In the genomic region with DNA sequence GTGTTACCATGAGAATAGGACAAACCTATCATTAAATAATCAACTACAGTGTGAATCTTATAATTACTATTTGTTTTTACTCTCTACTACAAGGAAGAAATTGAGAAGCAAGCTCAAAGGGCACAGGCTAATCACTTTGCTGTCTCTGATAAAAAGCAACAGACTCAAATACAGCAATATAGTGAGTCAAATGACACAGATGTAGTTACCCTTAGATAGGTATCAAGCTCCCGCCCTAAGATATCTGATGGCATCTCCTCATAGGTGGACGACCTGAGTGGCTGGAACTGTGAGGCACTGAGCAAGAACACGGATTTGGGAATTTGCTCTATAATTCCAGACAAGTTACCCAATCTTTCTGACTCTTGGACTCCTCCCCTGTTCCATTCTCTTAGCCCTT, we compare ENCODE assay signal across 24 mouse cellular contexts.
DNase-seq lines count a peak whose midpoint lies in the region; ATAC-seq and TF ChIP-seq lines count a peak whose summit lies in the region.
"Had no signal": no experiment of that assay in that cellular context is flagged by ENCODE, and none has a peak within 500 bp of the region (broad histone marks: within the 10 kb centered on the region; RNA-seq: fewer than 3 reads in every experiment).

No protein-coding gene starts in this region.

- no peak overlapping the region for H3K27ac ChIP-seq in CH12.LX (ENCODE audit: insufficient read depth, low read depth)
- no peak overlapping the region for H3K27ac ChIP-seq in intestine, embryonic 15.5 days
- no peak overlapping the region for H3K27ac ChIP-seq in intestine, postnatal 0 days (ENCODE audit: low read depth, low read length)
- H3K27ac ChIP-seq: embryonic facial prominence, embryonic 13.5 days; embryonic facial prominence, embryonic 15.5 days; forebrain, embryonic 12.5 days had no signal

- dilution Hi-C loops in CH12.LX (cut with MboI; ENCODE audit: extremely low pct_ligation_motif_present, extremely low pct_unique_long_range_greater_than_20kb, low sequenced_read_pairs): no loop called here

- no peak overlapping the region for H3K4me3 ChIP-seq in CH12.LX (replicated peaks in 1 of 3; ENCODE audit: low read depth in 2 of 3, low read length in 2 of 3, poor library complexity in 1 of 3)
- H3K4me3 ChIP-seq in intestine, embryonic 15.5 days (replicated peaks): no peak overlapping the region
- no peak overlapping the region for H3K4me3 ChIP-seq in intestine, postnatal 0 days (ENCODE audit: low read depth, low read length)
- H3K4me3 ChIP-seq: embryonic facial prominence, embryonic 13.5 days; embryonic facial prominence, embryonic 15.5 days; erythroblast, embryonic 14.5 days; forebrain, embryonic 10.5 days; forebrain, embryonic 12.5 days had no signal

- no peak for DNase-seq in CH12.LX (ENCODE audit: extremely low read depth)
- DNase-seq in kidney, postnatal 4 days: no peak
- DNase-seq: adrenal gland, adult 8-10 months; adrenal gland, postnatal 14 days; adrenal gland, postnatal 36 days; cerebellum, adult 11-12 months; cerebellum, adult 2 months; cerebellum, adult 9-10 months; cerebellum, postnatal 10 days; cerebellum, postnatal 36 days; embryo, embryonic 11 days had no signal

- no peaks in the 10 kb centered on the region for H3K79me2 ChIP-seq in CH12.LX (replicated peaks; ENCODE audit: control insufficient read depth, extremely low read depth, insufficient read depth, poor library complexity, severe bottlenecking)

- no peaks in the 10 kb centered on the region for H3K4me1 ChIP-seq in CH12.LX (ENCODE audit: control insufficient read depth in 1 of 2, insufficient read depth in 2 of 2)
- no peaks in the 10 kb centered on the region for H3K4me1 ChIP-seq in intestine, embryonic 15.5 days (replicated peaks)
- H3K4me1 ChIP-seq in intestine, postnatal 0 days (replicated peaks; ENCODE audit: control insufficient read depth, insufficient read depth, low read length): no peaks in the 10 kb centered on the region
- H3K4me1 ChIP-seq: embryonic facial prominence, embryonic 13.5 days; embryonic facial prominence, embryonic 15.5 days had no signal

- no peak for TF ChIP-seq EP300 in CH12.LX (IDR thresholded peaks at IDR 0.05; ENCODE audit: low read length)

- H3K9me3 ChIP-seq in CH12.LX (replicated peaks; ENCODE audit: low read length): no peaks in the 10 kb centered on the region
- H3K9me3 ChIP-seq in intestine, embryonic 15.5 days: no peaks in the 10 kb centered on the region
- H3K9me3 ChIP-seq in intestine, postnatal 0 days (ENCODE audit: control insufficient read depth): no peaks in the 10 kb centered on the region
- H3K9me3 ChIP-seq: embryonic facial prominence, embryonic 13.5 days; embryonic facial prominence, embryonic 15.5 days; forebrain, embryonic 10.5 days; forebrain, embryonic 12.5 days had no signal

- no peak overlapping the region for H3K9ac ChIP-seq in CH12.LX (ENCODE audit: insufficient read depth, low read depth)
- no peak overlapping the region for H3K9ac ChIP-seq in intestine, embryonic 15.5 days
- H3K9ac ChIP-seq in intestine, postnatal 0 days (ENCODE audit: low read depth, low read length): no peak overlapping the region
- H3K9ac ChIP-seq: embryonic facial prominence, embryonic 13.5 days; embryonic facial prominence, embryonic 15.5 days; forebrain, embryonic 12.5 days had no signal

- no peaks in the 10 kb centered on the region for H3K27me3 ChIP-seq in CH12.LX (replicated peaks)
- H3K27me3 ChIP-seq in intestine, embryonic 15.5 days (replicated peaks): no peaks in the 10 kb centered on the region
- H3K27me3 ChIP-seq in intestine, postnatal 0 days (replicated peaks; ENCODE audit: control insufficient read depth, insufficient read depth, low read length): no peaks in the 10 kb centered on the region
- H3K27me3 ChIP-seq: embryonic facial prominence, embryonic 13.5 days; embryonic facial prominence, embryonic 15.5 days; forebrain, embryonic 12.5 days; Patski had no signal

- in situ Hi-C loops in CH12.LX (cut with MboI; ENCODE audit: low pct_ligation_motif_present, low pct_unique_long_range_greater_than_20kb, low sequenced_read_pairs): no loop called here

- H3K36me3 ChIP-seq in CH12.LX (replicated peaks in 1 of 2; ENCODE audit: control insufficient read depth in 1 of 2, insufficient read depth in 1 of 2, low read length in 1 of 2): no peaks in the 10 kb centered on the region
- no peaks in the 10 kb centered on the region for H3K36me3 ChIP-seq in intestine, embryonic 15.5 days
- H3K36me3 ChIP-seq in intestine, postnatal 0 days (ENCODE audit: control insufficient read depth, insufficient read depth): no peaks in the 10 kb centered on the region
- H3K36me3 ChIP-seq: embryonic facial prominence, embryonic 13.5 days; embryonic facial prominence, embryonic 15.5 days; forebrain, embryonic 10.5 days; forebrain, embryonic 12.5 days; G1E had no signal

- TF ChIP-seq POLR2A in CH12.LX (IDR thresholded peaks at IDR 0.05; ENCODE audit: low read depth, low read length): no peak

- 76% methylated on average over 3 of the region's 3 CpGs for WGBS in intestine, embryonic 15.5 days
- 43% methylated on average over 3 of the region's 3 CpGs for WGBS in intestine, postnatal 0 days

- TF ChIP-seq CTCF in CH12.LX (conservative IDR thresholded peaks at IDR 0.05 in 1 of 2, IDR thresholded peaks at IDR 0.05 in 1 of 2; ENCODE audit: low read depth in 2 of 2, low read length in 2 of 2): no peak
- TF ChIP-seq CTCF in intestine, postnatal 0 days (IDR thresholded peaks at IDR 0.05; ENCODE audit: low read depth): no peak

- TF ChIP-seq RAD21 in CH12.LX (IDR thresholded peaks at IDR 0.05; ENCODE audit: low read depth, low read length): no peak

- ATAC-seq in intestine, embryonic 15.5 days: peak; percentile 53; the same call in 1 of the 2 replicates
- ATAC-seq in intestine, postnatal 0 days: peak; percentile 51; the same call in 1 of the 2 replicates
- ATAC-seq in megakaryocyte progenitor cell, adult 5-6 weeks (replicated peaks; ENCODE audit: poor library complexity): no peak
- ATAC-seq: activated CD4-positive, CD25-positive, alpha-beta regulatory T cell, adult 4 months; forebrain, embryonic 14.5 days; forebrain, embryonic 16.5 days; Patski had no signal

- H3K4me2 ChIP-seq in CH12.LX (ENCODE audit: insufficient read depth, low read depth, poor library complexity, severe bottlenecking): 0 out of 2 replicates have a peak overlapping the region, but pooled peaks have one; percentile 3
- no peak overlapping the region for H3K4me2 ChIP-seq in intestine, embryonic 15.5 days (replicated peaks)
- H3K4me2 ChIP-seq in intestine, postnatal 0 days (replicated peaks; ENCODE audit: low read depth): 0 out of 2 replicates have a peak overlapping the region, but pooled peaks have one; percentile 13
- H3K4me2 ChIP-seq: embryonic facial prominence, embryonic 13.5 days; embryonic facial prominence, embryonic 15.5 days; forebrain, embryonic 12.5 days had no signal

TF ChIP-seq in CH12.LX, 34 proteins besides CTCF, POLR2A, EP300 and RAD21:
- TF ChIP-seq PAX5 (IDR thresholded peaks at IDR 0.05; ENCODE audit: low read length) (no peak), MAZ (IDR thresholded peaks at IDR 0.05; ENCODE audit: low read depth, low read length) (no peak), MAFK (IDR thresholded peaks at IDR 0.05; ENCODE audit: insufficient replicate concordance, low read length) (no peak), JUND (conservative IDR thresholded peaks at IDR 0.05; ENCODE audit: low read depth, low read length) (no peak)
